Mouse (Mus musculus) erythroblast, embryonic 14.5 days (primary cell): Measurements from ENCODE around the gene Bcor.

ENCODE experiments used
- GATA1 ChIP-seq: IDR thresholded peaks from 2 replicates; pipeline ENCODE4 v1.6.1; 2012; ENCODE audit warnings: low read length, inconsistent platforms, mixed read lengths
- TAL1 ChIP-seq: IDR thresholded peaks from 3 replicates; pipeline ENCODE4 v1.6.1; 2012; ENCODE audit warnings: low read length, inconsistent platforms, mixed read lengths

GRCm38 (mm10) chrX:12080095-12080903, 79.9 kb downstream of the Bcor start:
- TF ChIP-seq TAL1 (no peak), GATA1 (no peak)
